Mouse (Mus musculus) erythroblast, embryonic 14.5 days (primary cell): ENCODE results near the gene Sv2b.

Source experiments
- GATA1 ChIP-seq: IDR thresholded peaks from 2 replicates; pipeline ENCODE4 v1.6.1; 2012; ENCODE audit warnings: low read length, inconsistent platforms, mixed read lengths
- TAL1 ChIP-seq: IDR thresholded peaks from 3 replicates; pipeline ENCODE4 v1.6.1; 2012; ENCODE audit warnings: low read length, inconsistent platforms, mixed read lengths

DNA sequence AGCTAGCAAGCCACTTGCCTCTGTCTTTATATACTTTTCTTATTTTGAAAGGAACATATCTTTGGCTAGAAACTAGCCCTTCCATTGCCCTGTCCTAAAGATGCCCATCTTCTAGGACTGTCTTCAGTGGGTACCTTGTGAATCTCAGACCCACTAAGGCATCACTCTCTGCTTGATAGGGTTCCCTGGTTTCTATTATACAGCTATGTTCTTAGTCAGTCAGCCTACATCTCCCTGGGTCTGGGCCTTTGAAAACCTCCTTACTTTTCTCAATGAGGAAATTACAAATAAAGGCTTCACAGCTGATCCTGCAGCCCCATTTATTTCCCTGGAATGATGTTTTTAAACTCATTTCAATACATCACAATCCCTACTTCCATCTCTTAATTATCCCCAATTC lies 88.8 kb downstream of the Sv2b start:
- TF ChIP-seq TAL1: no peak
- no peak for TF ChIP-seq GATA1
